Mouse (Mus musculus) layer of hippocampus, postnatal 25 days (tissue): Measurements from ENCODE around the gene Dlgap1. TPM values are rescaled to one million over a fixed set of nuclear protein-coding genes. Genes with fewer than 3 reads are reported as not detected.
"Not testable (repeated sequence)": the region's sequence is repeated elsewhere in the genome, so short reads cannot be mapped to it uniquely, and the experiment has no call there.

Source experiments
- DNase-seq, 2 experiments: peaks; one replicate each; pipeline ENCODE4 v3.0.0; 2022; ENCODE audit warnings: mixed read lengths in 2 of 2, low spot score in 1 of 2; ENCODE audit errors: extremely low spot score in 1 of 2
- total RNA-seq, 2 experiments: library from RNA; stranded (reverse); gene quantifications; 2 replicates each; pipeline ENCODE4 v1.2.3; 2021

Gene Dlgap1
- total RNA-seq, 2 experiments from 2014 or later = 490 to 540 TPM

- DNase-seq = no peak
These were observed 547.6 kb downstream of the Dlgap1 start for GRCm38 (mm10) chr17:70516506-70516905.

GRCm38 (mm10) chr17:70517333-70517732 is 548.5 kb downstream of the Dlgap1 start:
- DNase-seq = no peak

GRCm38 (mm10) chr17:70521058-70521851 is 552.4 kb downstream of the Dlgap1 start:
- peak in 1 of 2 experiments; percentile 14 for DNase-seq

- peak; percentile 35 to 41 for DNase-seq
These were observed 553.1 kb downstream of the Dlgap1 start for GRCm38 (mm10) chr17:70521971-70522370.

- DNase-seq = peak in 1 of 2 experiments; percentile 2
These were observed 557.1 kb downstream of the Dlgap1 start for GRCm38 (mm10) chr17:70525990-70526389.

GRCm38 (mm10) chr17:70527101-70527500 is 558.2 kb downstream of the Dlgap1 start:
- DNase-seq = peak in 1 of 2 experiments; percentile 23

GRCm38 (mm10) chr17:70528196-70529187 is 559.6 kb downstream of the Dlgap1 start:
- DNase-seq = peak in 1 of 2 experiments; percentile 4

GRCm38 (mm10) chr17:70534321-70534720 is 565.4 kb downstream of the Dlgap1 start:
- DNase-seq = no peak

- no peak for DNase-seq
These were observed 572.9 kb downstream of the Dlgap1 start for GRCm38 (mm10) chr17:70541816-70542215.

GRCm38 (mm10) chr17:70550793-70551192 is 581.9 kb downstream of the Dlgap1 start:
- DNase-seq = no peak

- no peak for DNase-seq
These were observed 592.7 kb downstream of the Dlgap1 start for GRCm38 (mm10) chr17:70561547-70561946.

- DNase-seq = no peak
These were observed 602.0 kb downstream of the Dlgap1 start for GRCm38 (mm10) chr17:70570848-70571247.

GRCm38 (mm10) chr17:70583042-70583441 is 614.2 kb downstream of the Dlgap1 start:
- no peak for DNase-seq

GRCm38 (mm10) chr17:70586735-70587425 is 618.0 kb downstream of the Dlgap1 start:
- DNase-seq = no peak

- DNase-seq = not testable (repeated sequence)
These were observed 619.2 kb downstream of the Dlgap1 start for GRCm38 (mm10) chr17:70587975-70588630.

- no peak for DNase-seq
These were observed 619.8 kb downstream of the Dlgap1 start for GRCm38 (mm10) chr17:70588691-70589090.

GRCm38 (mm10) chr17:70589140-70589539 is 620.3 kb downstream of the Dlgap1 start:
- no peak for DNase-seq

- DNase-seq = no peak
These were observed 621.6 kb downstream of the Dlgap1 start for GRCm38 (mm10) chr17:70590506-70590905.

GRCm38 (mm10) chr17:70594277-70594676 is 625.4 kb downstream of the Dlgap1 start:
- DNase-seq = no peak

GRCm38 (mm10) chr17:70596326-70596725 is 627.5 kb downstream of the Dlgap1 start:
- no peak for DNase-seq
